Mouse (Mus musculus) thymus, adult 18-20 months (tissue): ENCODE measurements around the gene Pcgf1.

ENCODE experiments used
- DNase-seq, 2 experiments: peaks; one replicate each; pipeline ENCODE4 v3.0.0; 2022; ENCODE audit warnings: mixed read lengths in 2 of 2

Gene Pcgf1

GRCm38 (mm10) chr6:83103130-83103650, 25.5 kb downstream of the Pcgf1 start:
- no peak for DNase-seq

- no peak for DNase-seq
Observed at GRCm38 (mm10) chr6:83104158-83104557, 26.5 kb downstream of the Pcgf1 start.

- DNase-seq = peak; percentile 62 to 69
Observed at GRCm38 (mm10) chr6:83107566-83108400, 30.1 kb downstream of the Pcgf1 start.

GRCm38 (mm10) chr6:83108762-83109668, 31.3 kb downstream of the Pcgf1 start, which contains the start of gene Mrpl53:
Mrpl53 (plus strand) TSS chr6:83109040.
- DNase-seq = peak; percentile 53 to 64

- no peak for DNase-seq
Observed at GRCm38 (mm10) chr6:83111510-83112136, 34.0 kb downstream of the Pcgf1 start.

- peak; percentile 87 to 88 for DNase-seq
Observed at GRCm38 (mm10) chr6:83115011-83115671, 37.5 kb downstream of the Pcgf1 start, which contains the start of gene Mogs. Mogs (plus strand) TSS chr6:83115496.

GRCm38 (mm10) chr6:83115682-83116372, 38.2 kb downstream of the Pcgf1 start:
- peak in 1 of 2 experiments; percentile 42 for DNase-seq

GRCm38 (mm10) chr6:83116373-83117164, 38.9 kb downstream of the Pcgf1 start:
- DNase-seq = no peak

- no peak for DNase-seq
Observed at GRCm38 (mm10) chr6:83117165-83117438, 39.4 kb downstream of the Pcgf1 start.

- DNase-seq = no peak
Observed at GRCm38 (mm10) chr6:83117616-83118015, 39.9 kb downstream of the Pcgf1 start.

GRCm38 (mm10) chr6:83118369-83118768, 40.7 kb downstream of the Pcgf1 start:
- no peak for DNase-seq

- peak in 1 of 2 experiments; percentile 21 for DNase-seq
Observed at GRCm38 (mm10) chr6:83118825-83119733, 41.4 kb downstream of the Pcgf1 start.

- DNase-seq = no peak
Observed at GRCm38 (mm10) chr6:83119734-83120051, 42.0 kb downstream of the Pcgf1 start.

GRCm38 (mm10) chr6:83120930-83121862, 43.5 kb downstream of the Pcgf1 start, which contains the start of gene Wbp1:
Wbp1 (minus strand) TSS chr6:83121559.
- peak; percentile 91 to 97 for DNase-seq

GRCm38 (mm10) chr6:83121863-83122710, 44.4 kb downstream of the Pcgf1 start:
- DNase-seq = peak in 1 of 2 experiments; percentile 44

GRCm38 (mm10) chr6:83122961-83123360, 45.3 kb downstream of the Pcgf1 start:
- DNase-seq = no peak

- DNase-seq = peak; percentile 77 to 87
Observed at GRCm38 (mm10) chr6:83124851-83125312, 47.2 kb downstream of the Pcgf1 start.
